Mouse (Mus musculus): ENCODE measurements around the gene Ift46. TPM values are rescaled to one million over a fixed set of nuclear protein-coding genes. Genes with fewer than 3 reads are reported as not detected.

Ift46 gene
- polyA plus RNA-seq, 1 experiment from 2014 or later, result 52.8 TPM

DNA sequence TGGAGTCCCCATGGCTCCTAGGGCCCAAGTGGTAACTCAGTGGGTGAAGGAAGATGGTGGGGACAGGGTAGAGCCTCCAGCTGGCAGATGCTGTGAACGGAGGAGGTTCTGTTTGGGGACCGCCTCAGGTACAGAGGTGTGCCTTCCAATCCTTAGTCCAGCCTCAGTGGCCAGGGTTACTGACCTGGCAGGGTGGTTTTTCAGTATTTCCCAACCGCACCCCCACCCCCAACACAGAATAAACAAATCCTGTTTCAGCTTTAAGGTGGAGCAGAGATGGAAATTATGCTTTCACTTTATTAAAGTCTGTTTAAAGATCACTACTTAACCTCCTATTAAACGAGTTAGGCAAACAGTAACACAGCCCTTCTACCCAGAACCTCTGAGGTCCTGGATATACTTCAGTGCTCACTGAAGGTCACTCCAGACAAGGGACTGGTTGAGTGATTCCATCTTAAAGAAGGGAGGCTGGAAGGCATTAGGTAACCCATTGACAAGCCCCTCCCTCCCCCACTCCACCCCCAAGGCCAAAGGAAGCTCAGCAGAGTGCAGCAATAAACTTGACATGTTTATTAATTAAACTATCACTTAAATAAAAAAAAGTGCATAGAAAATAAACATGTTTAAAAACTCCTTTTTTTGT, 35.2 kb downstream of the Ift46 start, which contains the start of gene Ttc36:
TSS of gene Ttc36 (minus strand) at position 265 of the 643 bp plus-strand sequence.
- no peak within 1 kb of the TSS for H3K9ac ChIP-seq (ENCODE audit: low read depth, low read length)
- H3K4me1 ChIP-seq (replicated peaks; ENCODE audit: control insufficient read depth, insufficient read depth, low read length), result 0 out of 2 replicates have a peak, but pooled peaks cover 6% of the 10 kb centered on the region
- no peak within 1 kb of the TSS for H3K4me3 ChIP-seq (ENCODE audit: low read depth, low read length)
- H3K4me2 ChIP-seq (replicated peaks; ENCODE audit: low read depth), result no peak within 1 kb of the TSS
- no peaks in the 10 kb centered on the region for H3K27me3 ChIP-seq (replicated peaks; ENCODE audit: control insufficient read depth, insufficient read depth, low read length)
- WGBS, result 44% methylated on average over 4 of the region's 4 CpGs
- no peaks in the 10 kb centered on the region for H3K9me3 ChIP-seq (ENCODE audit: control insufficient read depth)
- ATAC-seq, result no peak
- H3K27ac ChIP-seq (ENCODE audit: low read depth, low read length), result no peak within 1 kb of the TSS
- peaks cover 28% of the 10 kb centered on the region for H3K36me3 ChIP-seq (ENCODE audit: control insufficient read depth, insufficient read depth)
- no peak for TF ChIP-seq CTCF (IDR thresholded peaks at IDR 0.05; ENCODE audit: low read depth)

DNA sequence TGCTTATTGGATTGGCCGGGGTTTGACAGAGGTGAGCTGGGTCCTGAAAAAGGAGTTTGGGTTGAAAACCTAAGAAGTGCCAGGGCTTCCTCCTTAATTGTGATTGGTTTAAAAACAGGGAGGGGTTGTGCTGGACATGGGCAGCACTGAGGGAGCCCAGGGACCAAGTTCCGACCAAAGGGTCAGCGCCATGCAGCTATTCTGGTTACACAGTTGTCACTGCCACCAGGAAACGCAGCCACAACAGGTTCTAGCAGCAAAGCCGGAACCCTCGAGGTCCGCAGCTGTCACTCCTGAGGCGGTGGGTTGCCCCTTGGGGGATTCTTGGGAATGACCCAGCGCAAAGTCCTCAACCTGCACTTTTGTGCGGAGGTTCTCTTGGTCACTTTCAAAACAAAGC, 37.0 kb downstream of the Ift46 start:
- ATAC-seq, result no peak
- WGBS, result 89% methylated on average over 10 of the region's 10 CpGs

DNA sequence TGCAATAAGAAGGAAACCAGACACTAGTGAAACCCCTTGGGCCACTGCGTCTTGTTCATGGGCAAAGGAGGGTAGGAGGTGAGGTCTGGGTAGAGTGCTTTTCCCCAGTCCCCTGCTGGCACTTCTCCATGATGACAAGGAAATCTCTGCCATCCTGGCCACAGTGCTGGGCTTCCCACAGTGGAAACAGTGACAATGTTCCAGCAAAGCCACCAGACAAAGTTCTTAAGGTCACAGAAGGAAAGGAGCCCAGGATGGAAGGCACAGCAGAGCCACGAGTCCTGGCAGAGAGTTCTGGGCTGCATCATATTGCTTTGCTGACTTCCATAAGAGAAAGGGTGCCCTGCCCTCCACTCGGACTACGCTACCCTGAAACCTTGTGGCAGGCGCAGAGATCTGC, 37.8 kb downstream of the Ift46 start:
- Histone ChIP-seq H3K9me3 (ENCODE audit: control insufficient read depth) (no peaks in the 10 kb centered on the region), H3K4me3 (ENCODE audit: low read depth, low read length) (no peak overlapping the region), H3K27ac (ENCODE audit: low read depth, low read length) (no peak overlapping the region), H3K4me2 (replicated peaks; ENCODE audit: low read depth) (no peak overlapping the region), H3K9ac (ENCODE audit: low read depth, low read length) (no peak overlapping the region), H3K36me3 (ENCODE audit: control insufficient read depth, insufficient read depth) (peaks cover 55% of the 10 kb centered on the region), H3K4me1 (replicated peaks; ENCODE audit: control insufficient read depth, insufficient read depth, low read length) (no peaks in the 10 kb centered on the region), H3K27me3 (replicated peaks; ENCODE audit: control insufficient read depth, insufficient read depth, low read length) (no peaks in the 10 kb centered on the region)
- ATAC-seq, result no peak; the same call in 1 of the 2 replicates
- TF ChIP-seq CTCF (IDR thresholded peaks at IDR 0.05; ENCODE audit: low read depth), result no peak
- 92% methylated on average over 5 of the region's 5 CpGs for WGBS

More for the DNA sequence above, 37.0 kb downstream of the Ift46 start:
- H3K36me3 ChIP-seq (ENCODE audit: control insufficient read depth, insufficient read depth), result peaks cover 46% of the 10 kb centered on the region
- no peak overlapping the region for H3K4me3 ChIP-seq (ENCODE audit: low read depth, low read length)
- no peak for TF ChIP-seq CTCF (IDR thresholded peaks at IDR 0.05; ENCODE audit: low read depth)
- no peak overlapping the region for H3K27ac ChIP-seq (ENCODE audit: low read depth, low read length)
- H3K4me1 ChIP-seq (replicated peaks; ENCODE audit: control insufficient read depth, insufficient read depth, low read length), result no peaks in the 10 kb centered on the region
- no peak overlapping the region for H3K9ac ChIP-seq (ENCODE audit: low read depth, low read length)
- H3K27me3 ChIP-seq (replicated peaks; ENCODE audit: control insufficient read depth, insufficient read depth, low read length), result no peaks in the 10 kb centered on the region
- no peak overlapping the region for H3K4me2 ChIP-seq (replicated peaks; ENCODE audit: low read depth)
- H3K9me3 ChIP-seq (ENCODE audit: control insufficient read depth), result no peaks in the 10 kb centered on the region

DNA sequence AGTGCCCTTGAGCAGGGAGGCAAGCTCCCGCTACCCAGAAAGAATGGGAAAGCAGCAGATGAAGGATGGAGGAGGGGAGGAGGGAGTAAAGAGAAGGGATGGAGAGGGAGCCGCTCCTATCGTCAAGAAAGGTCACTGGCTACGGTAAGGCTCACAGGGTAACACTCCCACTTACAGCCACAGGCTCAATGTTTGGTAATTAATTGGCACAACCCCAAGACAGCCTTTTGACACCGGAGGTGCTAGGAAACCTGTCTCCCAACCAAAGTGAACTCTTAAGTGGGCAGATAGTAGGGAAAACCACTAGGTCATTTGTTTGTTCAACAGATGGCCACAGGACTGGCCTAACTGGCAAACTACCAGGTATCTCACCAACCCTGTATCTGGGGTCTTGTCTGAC, 39.4 kb downstream of the Ift46 start:
- TF ChIP-seq CTCF (IDR thresholded peaks at IDR 0.05; ENCODE audit: low read depth), result no peak
- Histone ChIP-seq H3K9ac (ENCODE audit: low read depth, low read length) (no peak overlapping the region), H3K27ac (ENCODE audit: low read depth, low read length) (no peak overlapping the region), H3K4me1 (replicated peaks; ENCODE audit: control insufficient read depth, insufficient read depth, low read length) (no peaks in the 10 kb centered on the region), H3K9me3 (ENCODE audit: control insufficient read depth) (no peaks in the 10 kb centered on the region), H3K4me3 (ENCODE audit: low read depth, low read length) (no peak overlapping the region), H3K36me3 (ENCODE audit: control insufficient read depth, insufficient read depth) (peaks cover 70% of the 10 kb centered on the region), H3K27me3 (replicated peaks; ENCODE audit: control insufficient read depth, insufficient read depth, low read length) (no peaks in the 10 kb centered on the region), H3K4me2 (replicated peaks; ENCODE audit: low read depth) (no peak overlapping the region)
- 75% methylated on average over 5 of the region's 5 CpGs for WGBS
- no peak for ATAC-seq

DNA sequence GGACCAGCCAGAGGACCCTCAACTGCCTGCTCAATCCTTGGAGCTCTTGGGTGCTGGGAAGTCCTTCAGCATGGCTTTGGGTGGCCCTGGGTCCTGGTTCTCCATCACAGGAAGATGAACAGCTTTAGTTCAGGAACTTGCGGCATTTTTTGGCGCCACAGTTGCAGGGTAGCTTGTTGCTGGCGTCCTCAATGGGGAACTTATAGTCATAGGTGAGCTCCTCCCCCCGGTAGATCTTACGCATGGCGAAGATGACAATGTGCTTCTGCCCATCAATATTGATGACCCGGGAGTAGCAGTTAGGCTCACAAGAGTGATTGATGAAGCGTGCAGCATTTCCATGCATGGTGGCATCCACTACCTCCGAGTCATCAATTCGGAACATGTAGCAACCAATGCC, 40.1 kb downstream of the Ift46 start:
- Histone ChIP-seq H3K9me3 (ENCODE audit: control insufficient read depth) (no peaks in the 10 kb centered on the region), H3K36me3 (ENCODE audit: control insufficient read depth, insufficient read depth) (peaks cover 76% of the 10 kb centered on the region), H3K27ac (ENCODE audit: low read depth, low read length) (no peak overlapping the region), H3K4me1 (replicated peaks; ENCODE audit: control insufficient read depth, insufficient read depth, low read length) (no peaks in the 10 kb centered on the region), H3K27me3 (replicated peaks; ENCODE audit: control insufficient read depth, insufficient read depth, low read length) (no peaks in the 10 kb centered on the region), H3K9ac (ENCODE audit: low read depth, low read length) (no peak overlapping the region), H3K4me3 (ENCODE audit: low read depth, low read length) (no peak overlapping the region), H3K4me2 (replicated peaks; ENCODE audit: low read depth) (no peak overlapping the region)
- TF ChIP-seq CTCF (IDR thresholded peaks at IDR 0.05; ENCODE audit: low read depth), result no peak
- no peak for ATAC-seq
- WGBS, result 95% methylated on average over 10 of the region's 10 CpGs

DNA sequence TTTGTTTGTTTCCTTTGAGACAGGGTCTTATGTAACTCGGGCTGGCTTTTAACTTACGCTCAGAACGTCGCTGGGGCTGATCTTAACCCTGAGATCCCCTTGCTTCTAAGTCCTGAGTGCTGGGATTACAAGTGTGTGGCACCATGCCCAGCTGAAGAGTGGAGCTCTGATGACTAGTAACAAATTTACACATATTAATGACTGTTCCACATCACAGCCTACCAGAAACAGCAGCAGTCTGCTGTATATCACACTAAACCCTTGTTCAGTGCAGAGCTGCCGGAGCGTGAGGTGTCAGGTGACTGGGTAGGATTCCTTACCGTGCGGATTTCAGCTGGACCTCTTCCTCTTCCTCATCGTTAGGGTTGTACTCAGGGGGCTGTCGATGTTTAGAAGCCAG, 42.6 kb downstream of the Ift46 start:
- Histone ChIP-seq H3K9ac (ENCODE audit: low read depth, low read length) (no peak overlapping the region), H3K4me2 (replicated peaks; ENCODE audit: low read depth) (no peak overlapping the region), H3K4me3 (ENCODE audit: low read depth, low read length) (no peak overlapping the region), H3K36me3 (ENCODE audit: control insufficient read depth, insufficient read depth) (peaks cover 95% of the 10 kb centered on the region), H3K27me3 (replicated peaks; ENCODE audit: control insufficient read depth, insufficient read depth, low read length) (no peaks in the 10 kb centered on the region), H3K4me1 (replicated peaks; ENCODE audit: control insufficient read depth, insufficient read depth, low read length) (no peaks in the 10 kb centered on the region), H3K9me3 (ENCODE audit: control insufficient read depth) (no peaks in the 10 kb centered on the region), H3K27ac (ENCODE audit: low read depth, low read length) (no peak overlapping the region)
- no peak for ATAC-seq
- TF ChIP-seq CTCF (IDR thresholded peaks at IDR 0.05; ENCODE audit: low read depth), result no peak
- 89% methylated on average over 10 of the region's 10 CpGs for WGBS
